Mouse (Mus musculus): ENCODE data around the gene Pou6f2.

- TF ChIP-seq CTCF (conservative IDR thresholded peaks at IDR 0.05; ENCODE audit: insufficient read depth, insufficient read length, low read depth, low read length) (no peak), POLR2A (IDR thresholded peaks at IDR 0.05; ENCODE audit: low read depth, low read length) (no peak)
These were observed 233.3 kb downstream of the Pou6f2 start for GRCm38 (mm10) chr13:18164182-18164581.
